Mouse (Mus musculus): Measurements from ENCODE around the gene Slc9a3. TPM values are rescaled to one million over a fixed set of nuclear protein-coding genes. Genes with fewer than 3 reads are reported as not detected.

Gene Slc9a3
- total RNA-seq, 2 experiments from 2014 or later = 0.81 to 0.97 TPM

Other genes with a start within 250 kb of the Slc9a3 start
- gene Trip13, start 183.7 kb upstream of the Slc9a3 start, total RNA-seq (2021) = 1 to 10 TPM in 1 of 2 experiments, under 1 TPM in 1; 0.61 to 1.3 TPM
- gene Brd9, start 183.6 kb upstream of the Slc9a3 start, total RNA-seq (2021) = 10 to 100 TPM; 80.4 to 83.4 TPM
- gene Zdhhc11, start 157.6 kb upstream of the Slc9a3 start, total RNA-seq (2021) = not detected
- 100 to 1,000 TPM; 230 to 250 TPM for gene Tppp, start 112.0 kb upstream of the Slc9a3 start, total RNA-seq (2021)
- 1 to 10 TPM; 1.1 to 2.0 TPM for gene Cep72, start 59.2 kb upstream of the Slc9a3 start, total RNA-seq (2021)
- gene Exoc3, start 87.3 kb downstream of the Slc9a3 start, total RNA-seq (2021) = 10 to 100 TPM; 67.6 to 71.4 TPM
- gene Ahrr, start 170.9 kb downstream of the Slc9a3 start, total RNA-seq (2021) = 1 to 10 TPM in 1 of 2 experiments, under 1 TPM in 1; 0.86 to 1.2 TPM
- 10 to 100 TPM; 76.3 to 76.6 TPM for gene Pdcd6, start 196.1 kb downstream of the Slc9a3 start, total RNA-seq (2021)
- gene Sdha, start 228.8 kb downstream of the Slc9a3 start, total RNA-seq (2021) = 100 to 1,000 TPM; 269 to 280 TPM
- 10 to 100 TPM; 64.6 to 64.9 TPM for gene Ccdc127, start 228.9 kb downstream of the Slc9a3 start, total RNA-seq (2021)
- gene Lrrc14b, start 242.5 kb downstream of the Slc9a3 start, total RNA-seq (2021) = not detected